34 mouse cellular contexts compared by ENCODE assay signal in the genomic region with DNA sequence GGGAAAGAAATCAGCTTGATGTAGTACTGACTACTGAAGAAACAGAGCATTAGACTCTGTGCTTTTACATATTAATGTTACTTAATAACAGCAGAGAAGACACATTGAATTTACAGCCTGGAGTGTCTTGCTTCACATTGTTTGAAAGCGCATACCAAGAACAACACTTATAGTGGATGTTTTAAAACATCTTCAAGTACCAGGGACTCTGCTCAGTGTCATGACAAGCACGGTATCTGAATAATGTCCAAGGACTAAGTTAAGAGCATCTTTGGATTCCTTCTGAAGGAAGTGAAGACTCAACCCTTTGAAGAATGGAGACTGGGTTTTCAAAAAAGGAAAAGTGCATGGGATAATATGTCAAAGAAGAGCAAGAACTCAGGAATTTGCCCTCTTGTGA.
"Had no signal": no experiment of that assay in that cellular context is flagged by ENCODE, and none has a peak within 500 bp of the region (broad histone marks: within the 10 kb centered on the region; RNA-seq: fewer than 3 reads in every experiment).

No protein-coding gene starts in this region.

- H3K27me3 ChIP-seq: heart, embryonic 12.5 days; heart, embryonic 13.5 days; heart, embryonic 15.5 days; hindbrain, embryonic 12.5 days; hindbrain, embryonic 13.5 days; hindbrain, embryonic 15.5 days; kidney, embryonic 15.5 days had no signal

- H3K4me3 ChIP-seq: heart, adult 2 months; heart, embryonic 10.5 days; heart, embryonic 12.5 days; heart, embryonic 13.5 days; heart, embryonic 15.5 days; hindbrain, embryonic 10.5 days; hindbrain, embryonic 12.5 days; hindbrain, embryonic 13.5 days; hindbrain, embryonic 15.5 days; kidney, embryonic 15.5 days; layer of hippocampus, adult 2 months; left cerebral cortex, adult 2 months had no signal

- ATAC-seq: hindbrain, embryonic 16.5 days; hindbrain, postnatal 0 days; inflammation-experienced regulatory T-cells, adult 6 months had no signal

- H3K4me1 ChIP-seq: heart, embryonic 10.5 days; heart, embryonic 12.5 days; heart, embryonic 13.5 days; hindbrain, embryonic 12.5 days; hindbrain, embryonic 13.5 days; hindbrain, embryonic 15.5 days; kidney, embryonic 15.5 days had no signal

- H3K4me2 ChIP-seq: heart, embryonic 11.5 days; heart, embryonic 12.5 days; heart, embryonic 13.5 days; heart, embryonic 15.5 days; hindbrain, embryonic 12.5 days; hindbrain, embryonic 13.5 days; hindbrain, embryonic 14.5 days; hindbrain, embryonic 15.5 days; kidney, embryonic 15.5 days had no signal

- H3K27ac ChIP-seq: heart, adult 2 months; heart, embryonic 10.5 days; heart, embryonic 13.5 days; heart, embryonic 15.5 days; hindbrain, embryonic 10.5 days; hindbrain, embryonic 12.5 days; hindbrain, embryonic 13.5 days; hindbrain, embryonic 14.5 days; hindbrain, embryonic 15.5 days; hindbrain, postnatal 0 days; kidney, embryonic 15.5 days; kidney, postnatal 0 days; layer of hippocampus, adult 2 months; left cerebral cortex, adult 2 months had no signal

- H3K9ac ChIP-seq: heart, embryonic 12.5 days; heart, embryonic 13.5 days; heart, embryonic 15.5 days; hindbrain, embryonic 12.5 days; hindbrain, embryonic 13.5 days; hindbrain, embryonic 14.5 days; hindbrain, embryonic 15.5 days; kidney, embryonic 15.5 days had no signal

- H3K9me3 ChIP-seq: heart, embryonic 10.5 days; heart, embryonic 12.5 days; heart, embryonic 13.5 days; heart, embryonic 15.5 days; hindbrain, embryonic 10.5 days; hindbrain, embryonic 12.5 days; hindbrain, embryonic 13.5 days; hindbrain, embryonic 15.5 days; kidney, embryonic 15.5 days had no signal

- DNase-seq: heart, adult 2 months; heart, postnatal 10 days; heart, postnatal 14 days; heart, postnatal 36 days; heart, postnatal 4 days; kidney, adult 11 months; kidney, adult 18-20 months; kidney, adult 2 months; kidney, adult 8-10 months; kidney, adult 9 months; kidney, postnatal 10 days; kidney, postnatal 14 days; kidney, postnatal 25 days; kidney, postnatal 36 days; kidney, postnatal 4 days; layer of hippocampus, adult 9-11 months; layer of hippocampus, postnatal 36 days had no signal

- H3K36me3 ChIP-seq: heart, embryonic 10.5 days; heart, embryonic 12.5 days; heart, embryonic 13.5 days; heart, embryonic 15.5 days; hindbrain, embryonic 10.5 days; hindbrain, embryonic 12.5 days; hindbrain, embryonic 13.5 days; hindbrain, embryonic 15.5 days; kidney, embryonic 15.5 days had no signal
